Mouse (Mus musculus) intestine, embryonic 14.5 days (tissue): ENCODE results near the gene Hoxc5. TPM values are rescaled to one million over a fixed set of nuclear protein-coding genes. Genes with fewer than 3 reads are reported as not detected.

ENCODE experiments used
- ATAC-seq: fragments of 200-750 bp; cut with Nextera tagmentation; replicated peaks from 2 replicates; pipeline ENCODE4 v1.8.0; 2017; ENCODE audit warnings: low read depth, moderate number of reproducible peaks, moderate TSS enrichment, moderate library complexity; ENCODE audit not compliant: low FRiP score, low TSS enrichment
- DNase-seq: peaks from one replicate; pipeline ENCODE4 v3.0.0-alpha.2; 2018; ENCODE audit warnings: low spot score
- H3K27ac ChIP-seq: fragments of 300-500 bp; sonication (generic); 2 replicates; pipeline ENCODE4 v1.5.1; 2014; ENCODE audit warnings: low read depth, mild to moderate bottlenecking, control low read depth
- H3K27me3 ChIP-seq: fragments of 300-500 bp; sonication (generic); replicated peaks from 2 replicates; pipeline ENCODE4 v1.6.1; 2014; ENCODE audit warnings: low read length, control low read depth; ENCODE audit not compliant: control insufficient read depth, insufficient read depth
- H3K36me3 ChIP-seq: fragments of 300-500 bp; sonication (generic); 2 replicates; pipeline ENCODE4 v1.6.1; 2014; ENCODE audit warnings: low read length, control low read depth; ENCODE audit not compliant: control insufficient read depth, insufficient read depth
- H3K4me1 ChIP-seq: fragments of 300-500 bp; sonication (generic); replicated peaks from 2 replicates; pipeline ENCODE4 v1.6.1; 2014; ENCODE audit warnings: low read length, control low read depth, mixed read lengths; ENCODE audit not compliant: control insufficient read depth, insufficient read depth
- H3K4me2 ChIP-seq: fragments of 300-500 bp; sonication (generic); 2 replicates; pipeline ENCODE4 v1.6.1; 2014; ENCODE audit warnings: low read length
- H3K4me3 ChIP-seq: fragments of 300-500 bp; sonication (generic); 2 replicates; pipeline ENCODE4 v1.5.1; 2014; ENCODE audit warnings: low read depth, low read length, control low read depth, mixed read lengths
- H3K9ac ChIP-seq: fragments of 300-500 bp; sonication (generic); 2 replicates; pipeline ENCODE4 v1.6.1; 2014; ENCODE audit warnings: mild to moderate bottlenecking, low read length
- H3K9me3 ChIP-seq: fragments of 300-500 bp; sonication (generic); 2 replicates; pipeline ENCODE4 v1.6.1; 2016; ENCODE audit warnings: low read length, control low read depth; ENCODE audit not compliant: control insufficient read depth
- WGBS: fragments of 180-500 bp; shearing (Covaris S2); extraction: QIAGEN DNeasy Blood & Tissue Kit; methylation state at CpG from one replicate; pipeline ENCODE4 v1.1.7; 2014; 5-methylcytosine and 5-hydroxymethylcytosine counted together
- polyA plus RNA-seq: library from polyadenylated mRNA; unstranded; fragments of >200 nt; fragmentation: Nextera tagmentation; extraction: Ambion mirVana; gene quantifications from 2 replicates; pipeline ENCODE4 v1.2.1, GENCODE M21; 2014

Hoxc5 gene
- 12.2 and 14.1 TPM in 2 replicates for polyA plus RNA-seq

GRCm38 (mm10) chr15:102967312-102967510, at the start of gene Hoxc5:
Gene Hoxc5, plus strand, starts transcription at chr15:102967443.
- 4% methylated on average over 12 of the region's 12 CpGs for WGBS
- Histone ChIP-seq H3K27ac (peak within 1 kb of the TSS; percentile 10; the same call in 1 of the 2 replicates), H3K27me3 (peaks cover 99% of the 10 kb centered on the region), H3K4me3 (peak within 1 kb of the TSS; percentile 23), H3K9ac (peak within 1 kb of the TSS; percentile 39), H3K4me2 (peak within 1 kb of the TSS; percentile 36), H3K9me3 (no peaks in the 10 kb centered on the region), H3K36me3 (no peaks in the 10 kb centered on the region), H3K4me1 (no peaks in the 10 kb centered on the region)
- no peak for ATAC-seq
- no peak for DNase-seq

GRCm38 (mm10) chr15:102917972-102918572, 49.2 kb upstream of the Hoxc5 start:
- H3K27me3 ChIP-seq = peaks cover 100% of the 10 kb centered on the region
- ATAC-seq = no peak
- H3K9me3 ChIP-seq = no peaks in the 10 kb centered on the region
- no peaks in the 10 kb centered on the region for H3K36me3 ChIP-seq
- no peak overlapping the region for H3K9ac ChIP-seq
- H3K4me3 ChIP-seq = no peak overlapping the region
- under 1% methylated on average over 20 of the region's 20 CpGs for WGBS
- H3K4me2 ChIP-seq = no peak overlapping the region
- DNase-seq = peak; percentile 58
- no peaks in the 10 kb centered on the region for H3K4me1 ChIP-seq
- no peak overlapping the region for H3K27ac ChIP-seq

DNA sequence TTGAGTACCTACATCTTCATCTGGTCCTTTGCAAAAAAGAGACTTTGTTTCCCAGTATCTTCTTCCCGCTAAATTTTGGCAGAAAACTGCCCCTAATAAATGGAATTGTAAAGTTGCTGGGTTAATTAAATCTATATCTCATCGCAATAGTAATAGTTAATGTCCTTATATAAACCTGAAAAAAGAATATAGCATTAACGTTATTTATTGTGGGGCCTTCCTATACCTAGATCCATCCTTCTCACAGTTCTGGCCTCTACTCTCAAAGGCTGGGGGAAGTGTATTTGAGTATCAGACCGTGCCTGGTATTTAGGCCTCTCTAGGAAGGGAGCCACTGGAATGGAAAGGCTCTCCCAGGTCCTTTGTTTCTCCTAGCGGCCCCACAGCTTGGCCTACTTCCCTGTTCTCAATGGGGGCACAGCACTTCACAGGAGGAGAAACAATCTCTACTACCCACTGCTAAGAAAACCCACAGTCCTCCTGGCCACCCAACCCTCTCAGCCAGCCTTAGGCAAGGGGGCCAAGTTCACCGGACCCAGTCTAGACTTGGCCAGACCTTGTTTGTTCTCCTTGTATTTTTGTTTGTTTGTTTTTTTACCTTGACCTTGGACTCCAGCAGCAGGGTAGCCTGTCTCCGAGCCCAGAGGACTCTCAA, 48.5 kb upstream of the Hoxc5 start:
- Histone ChIP-seq H3K27ac (no peak overlapping the region), H3K4me1 (no peaks in the 10 kb centered on the region), H3K4me2 (no peak overlapping the region), H3K9me3 (no peaks in the 10 kb centered on the region), H3K4me3 (no peak overlapping the region), H3K27me3 (peaks cover 100% of the 10 kb centered on the region), H3K9ac (no peak overlapping the region), H3K36me3 (no peaks in the 10 kb centered on the region)
- ATAC-seq (no peak), DNase-seq (peak; percentile 52)
- WGBS = 4% methylated on average over 7 of the region's 7 CpGs

DNA sequence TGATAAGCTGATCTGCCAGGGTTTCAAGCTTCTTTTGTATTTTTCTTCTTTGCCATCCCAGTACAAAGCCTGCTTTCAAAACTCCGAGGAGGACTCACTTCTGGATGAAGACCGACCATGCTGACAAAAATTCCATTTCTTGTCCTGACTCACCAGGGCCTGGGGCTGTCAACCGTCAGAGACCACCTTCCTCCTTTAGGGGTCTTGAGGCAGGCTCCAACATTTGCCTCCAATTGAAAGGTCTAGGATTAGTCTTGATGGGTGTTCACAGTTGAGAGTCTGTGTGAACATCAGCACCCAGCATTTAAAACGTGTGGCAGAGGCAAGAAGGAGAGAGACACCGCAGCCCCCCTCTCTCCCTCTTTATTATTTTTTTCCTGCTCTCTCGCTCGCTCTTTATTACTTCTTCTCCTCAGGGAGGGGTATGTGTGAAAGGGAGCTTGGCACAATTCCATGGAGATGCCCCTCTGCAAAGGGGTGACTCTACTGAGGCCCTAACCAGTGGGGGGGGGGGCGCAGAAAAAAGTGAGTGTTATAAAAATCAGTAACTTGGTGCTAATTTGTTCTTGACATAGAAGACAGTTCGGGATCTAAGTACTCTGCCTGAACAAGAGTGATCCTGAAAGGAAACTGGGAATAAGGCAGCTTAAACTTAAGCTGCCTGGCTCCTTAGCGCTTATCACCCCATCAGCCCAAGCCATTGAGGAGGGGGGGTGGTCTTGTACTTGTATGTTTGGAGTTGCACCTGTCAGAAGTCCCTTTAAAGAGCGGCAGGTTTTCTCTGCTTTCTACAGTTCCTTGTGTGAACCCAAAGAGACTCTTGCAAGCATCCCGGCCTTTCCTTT, 47.7 kb upstream of the Hoxc5 start:
- ATAC-seq (no peak), DNase-seq (peak; percentile 52)
- H3K9me3 ChIP-seq = no peaks in the 10 kb centered on the region
- 7% methylated on average over 12 of the region's 12 CpGs for WGBS
- no peak overlapping the region for H3K4me3 ChIP-seq
- H3K9ac ChIP-seq = no peak overlapping the region
- no peaks in the 10 kb centered on the region for H3K36me3 ChIP-seq
- H3K4me2 ChIP-seq = no peak overlapping the region
- H3K27ac ChIP-seq = no peak overlapping the region
- peaks cover 100% of the 10 kb centered on the region for H3K27me3 ChIP-seq
- no peaks in the 10 kb centered on the region for H3K4me1 ChIP-seq

- Histone ChIP-seq H3K4me2 (peak overlapping the region; percentile 18), H3K9me3 (no peaks in the 10 kb centered on the region), H3K4me1 (no peaks in the 10 kb centered on the region), H3K36me3 (no peaks in the 10 kb centered on the region), H3K27ac (no peak overlapping the region), H3K4me3 (0 out of 2 replicates have a peak overlapping the region, but pooled peaks have one; percentile 10), H3K27me3 (peaks cover 100% of the 10 kb centered on the region), H3K9ac (no peak overlapping the region)
- WGBS = under 1% methylated on average over 14 of the region's 20 CpGs
- DNase-seq (peak; percentile 70), ATAC-seq (peak; percentile 80; the same call in 1 of the 2 replicates)
These were observed 46.6 kb upstream of the Hoxc5 start for GRCm38 (mm10) chr15:102920619-102921018.

DNA sequence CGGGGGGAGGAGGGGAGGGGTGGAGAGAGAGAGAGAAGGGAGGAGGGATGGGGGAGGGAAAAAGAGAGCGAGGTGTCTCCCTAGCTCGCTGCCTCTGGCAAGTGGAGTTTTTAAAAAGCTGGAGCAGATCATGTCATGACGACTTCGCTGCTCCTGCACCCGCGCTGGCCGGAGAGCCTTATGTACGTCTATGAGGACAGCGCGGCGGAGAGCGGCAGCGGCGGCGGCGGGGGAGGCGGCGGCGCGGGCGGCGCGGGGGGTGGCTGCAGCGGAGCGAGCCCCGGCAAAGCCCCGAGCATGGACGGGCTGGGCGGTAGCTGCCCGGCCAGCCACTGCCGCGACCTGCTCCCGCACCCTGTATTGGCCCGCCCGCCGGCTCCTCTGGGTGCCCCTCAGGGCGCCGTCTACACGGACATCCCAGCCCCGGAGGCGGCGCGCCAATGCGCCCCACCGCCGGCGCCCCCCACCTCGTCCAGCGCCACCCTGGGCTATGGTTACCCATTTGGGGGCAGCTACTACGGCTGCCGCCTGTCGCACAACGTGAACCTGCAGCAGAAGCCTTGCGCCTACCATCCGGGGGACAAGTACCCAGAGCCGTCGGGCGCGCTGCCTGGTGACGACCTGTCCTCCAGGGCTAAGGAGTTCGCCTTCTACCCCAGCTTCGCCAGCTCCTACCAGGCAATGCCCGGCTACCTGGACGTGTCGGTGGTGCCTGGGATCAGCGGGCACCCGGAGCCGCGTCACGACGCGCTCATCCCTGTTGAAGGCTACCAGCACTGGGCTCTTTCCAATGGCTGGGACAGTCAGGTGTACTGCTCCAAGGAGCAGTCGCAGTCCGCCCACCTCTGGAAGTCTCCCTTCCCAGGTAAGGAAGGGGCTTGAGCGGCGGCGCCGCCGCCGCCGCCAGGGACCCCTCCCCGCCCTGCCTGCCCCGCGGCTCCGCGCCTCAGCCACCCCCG, 45.9 kb upstream of the Hoxc5 start, which contains the start of gene Hoxc13:
Hoxc13 (plus strand) TSS at position 51 of the 959 bp plus-strand sequence.
- Histone ChIP-seq H3K4me2 (peak within 1 kb of the TSS; percentile 18), H3K36me3 (no peaks in the 10 kb centered on the region), H3K27ac (no peak within 1 kb of the TSS), H3K4me1 (no peaks in the 10 kb centered on the region), H3K9ac (no peak within 1 kb of the TSS), H3K27me3 (peaks cover 100% of the 10 kb centered on the region), H3K4me3 (0 out of 2 replicates have a peak within 1 kb of the TSS, but pooled peaks have one; percentile 10), H3K9me3 (no peaks in the 10 kb centered on the region)
- under 1% methylated on average over 61 of the region's 88 CpGs for WGBS
- peak; percentile 47; the same call in 1 of the 2 replicates for ATAC-seq
- DNase-seq = peak; percentile 67

- ATAC-seq = peak; percentile 53; the same call in 1 of the 2 replicates
- no peak overlapping the region for H3K27ac ChIP-seq
- H3K4me3 ChIP-seq = no peak overlapping the region
- WGBS = 1% methylated on average over 24 of the region's 24 CpGs
- no peak overlapping the region for H3K9ac ChIP-seq
- peak; percentile 74 for DNase-seq
- H3K27me3 ChIP-seq = peaks cover 100% of the 10 kb centered on the region
- H3K4me1 ChIP-seq = no peaks in the 10 kb centered on the region
- H3K9me3 ChIP-seq = no peaks in the 10 kb centered on the region
- no peaks in the 10 kb centered on the region for H3K36me3 ChIP-seq
- H3K4me2 ChIP-seq = no peak overlapping the region
These were observed 45.3 kb upstream of the Hoxc5 start for GRCm38 (mm10) chr15:102922012-102922362.
